Mouse (Mus musculus) ovary, adult 10 weeks (tissue): ENCODE results near the gene Rapsn. TPM values are rescaled to one million over a fixed set of nuclear protein-coding genes. Genes with fewer than 3 reads are reported as not detected.

Experiments
- polyA plus RNA-seq: library from polyadenylated mRNA; stranded (reverse); fragments of 350-450 nt; fragmentation: Illumina TruSeq; extraction: RNeasy Lipid Tissue Mini Kit (QIAGEN cat#74804); gene quantifications from one replicate; pipeline ENCODE4 v1.2.3, GENCODE M21; 2014

Gene Rapsn
- not detected for polyA plus RNA-seq

DNA sequence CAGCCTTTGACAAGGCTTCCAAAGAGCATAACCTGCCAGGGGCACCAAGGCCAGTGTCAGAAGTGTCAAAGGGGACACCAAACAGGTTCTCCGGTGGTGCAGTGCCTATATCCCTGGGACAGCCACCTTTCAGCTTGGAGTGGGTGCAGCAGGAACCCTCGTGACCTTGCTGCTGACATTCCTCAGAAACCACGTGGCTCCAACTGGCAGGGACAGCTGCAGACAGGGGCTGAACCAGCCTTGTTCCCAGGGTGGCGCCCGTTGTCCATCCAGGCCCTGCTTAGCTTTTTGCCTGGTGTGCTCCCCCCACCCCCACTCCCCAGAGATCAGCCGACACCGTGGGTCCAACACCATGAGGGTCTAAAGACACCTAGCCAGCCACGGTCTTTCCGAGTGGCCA, at the start of gene Rapsn:
TSS of gene Rapsn (plus strand) at position 236 of the 400 bp plus-strand sequence.

DNA sequence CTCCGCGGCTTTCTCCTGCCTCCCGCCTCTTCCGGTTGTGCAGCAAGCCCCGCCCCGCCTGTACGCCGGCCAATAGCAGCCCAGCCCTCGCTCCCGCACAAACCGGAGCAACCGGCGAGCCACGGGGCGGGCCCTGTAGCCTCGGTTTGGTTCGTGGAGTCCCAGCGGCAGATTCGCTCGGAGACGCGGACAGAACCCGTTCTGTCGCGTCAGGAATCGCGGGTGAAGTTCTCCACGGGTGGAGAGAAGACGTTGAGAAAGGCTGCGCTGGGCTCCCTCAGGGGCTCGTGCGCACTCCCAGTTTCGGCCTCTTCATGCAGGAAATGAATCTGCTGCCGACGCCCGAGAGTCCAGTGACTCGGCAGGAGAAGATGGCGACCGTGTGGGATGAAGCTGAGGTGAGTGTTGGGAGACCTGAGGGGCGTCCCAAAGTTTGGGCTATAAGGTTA, 18.5 kb downstream of the Rapsn start, which contains the start of gene Psmc3:
TSS of gene Psmc3 (plus strand) at position 76 of the 449 bp plus-strand sequence.

DNA sequence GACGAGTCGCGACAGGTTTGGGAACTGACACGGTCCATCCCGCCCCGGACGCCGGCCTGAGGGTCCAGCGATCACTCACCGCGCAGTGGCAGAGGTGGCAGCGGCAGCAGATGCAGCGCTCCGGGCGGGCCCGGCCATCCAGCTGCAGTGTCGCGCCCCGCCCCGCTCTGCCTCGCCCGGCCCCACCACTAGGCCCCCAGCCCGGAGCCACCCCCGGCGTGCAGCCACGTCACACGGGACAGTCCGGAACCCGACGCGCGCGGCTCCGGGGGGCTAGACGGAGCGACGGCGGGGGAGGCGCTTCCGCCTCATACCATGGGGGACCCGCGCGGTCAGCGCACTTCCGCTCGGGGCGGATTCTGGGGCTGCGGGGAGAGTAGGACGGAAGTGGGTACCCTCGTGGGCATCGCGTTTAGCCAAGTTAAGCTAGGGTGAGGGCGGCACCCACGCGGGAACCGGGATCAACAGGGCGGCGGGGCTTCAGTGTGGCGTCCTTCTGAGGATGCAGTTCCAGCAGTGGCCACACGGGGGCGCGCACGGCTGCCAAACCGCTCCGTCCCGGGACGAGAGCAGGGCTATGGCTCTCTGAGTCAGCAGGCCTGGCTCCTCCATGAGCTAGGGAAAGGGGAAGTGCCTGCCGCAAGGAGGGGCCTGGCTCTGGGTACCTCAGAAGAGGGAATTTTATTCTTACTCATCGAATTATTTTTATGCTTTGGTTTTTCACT, 34.8 kb downstream of the Rapsn start, which contains the start of gene Slc39a13:
TSS of gene Slc39a13 (minus strand) at position 342 of the 725 bp plus-strand sequence.

DNA sequence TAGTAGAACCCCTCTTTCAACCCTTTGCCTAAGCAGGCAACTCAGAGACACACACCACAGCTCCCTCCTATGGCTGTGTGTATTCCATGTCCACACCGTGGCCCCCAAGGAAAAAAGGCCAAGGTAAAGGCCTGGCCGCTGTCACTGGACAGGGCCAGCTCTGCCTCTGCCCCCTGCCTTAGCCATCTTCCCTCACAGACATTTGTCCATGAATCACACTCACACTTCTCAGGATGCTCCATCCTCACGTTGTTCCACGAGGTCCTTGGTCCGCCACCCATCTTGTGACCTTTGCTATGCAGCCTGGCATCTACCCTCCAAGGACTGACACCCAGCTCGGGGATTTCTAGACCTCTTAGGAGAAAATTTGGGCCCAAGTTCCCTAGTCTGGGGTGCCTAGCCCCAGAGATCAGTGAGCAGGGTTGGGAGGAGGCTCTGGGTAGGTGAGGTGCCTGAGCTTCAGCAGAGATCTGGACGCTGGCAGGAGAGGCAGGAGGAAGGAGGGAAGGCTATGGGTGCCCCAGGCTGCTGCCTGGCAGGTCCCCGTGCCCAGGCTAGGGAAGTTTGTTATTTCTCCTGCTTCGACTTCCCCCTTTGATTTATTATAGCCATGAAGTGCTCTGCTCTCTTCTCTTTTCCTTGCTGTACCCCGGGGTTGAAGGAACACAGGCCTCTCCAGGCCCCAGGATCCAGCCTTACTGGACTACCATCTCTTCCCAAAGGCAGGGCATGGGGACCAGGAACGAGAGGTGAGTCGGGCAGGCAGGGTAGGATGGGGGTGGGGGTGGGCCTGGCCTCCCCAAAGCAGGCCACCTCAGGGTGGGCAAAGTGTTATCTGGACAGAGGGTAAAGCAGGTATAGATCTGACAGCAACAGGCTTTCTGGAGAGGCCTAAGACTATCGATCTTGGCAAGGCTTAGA, 46.6 kb downstream of the Rapsn start, which contains the start of gene Spi1:
TSS of gene Spi1 (plus strand) at position 616 of the 921 bp plus-strand sequence.

Other genes with a start within 250 kb of the Rapsn start
- 297 TPM for gene Mtch2, start 188.5 kb upstream of the Rapsn start, polyA plus RNA-seq
- not detected for gene C1qtnf4, start 149.8 kb upstream of the Rapsn start, polyA plus RNA-seq
- 14.3 TPM for gene Kbtbd4, start 130.9 kb upstream of the Rapsn start, polyA plus RNA-seq
- gene Ndufs3, start 130.8 kb upstream of the Rapsn start, polyA plus RNA-seq: 128 TPM
- gene Celf1, start 95.2 kb upstream of the Rapsn start, polyA plus RNA-seq: 160 TPM
- gene Psmc3, start 18.4 kb downstream of the Rapsn start, polyA plus RNA-seq: 177 TPM
- gene Slc39a13, start 34.8 kb downstream of the Rapsn start, polyA plus RNA-seq: 2.9 TPM
- gene Spi1, start 46.8 kb downstream of the Rapsn start, polyA plus RNA-seq: 2.4 TPM
- gene Mybpc3, start 82.5 kb downstream of the Rapsn start, polyA plus RNA-seq: 0.63 TPM
- 2.8 TPM for gene Madd, start 148.2 kb downstream of the Rapsn start, polyA plus RNA-seq
- not detected for gene Nr1h3, start 167.2 kb downstream of the Rapsn start, polyA plus RNA-seq
- gene Acp2, start 167.3 kb downstream of the Rapsn start, polyA plus RNA-seq: 56.3 TPM
- 10.2 TPM for gene Ddb2, start 201.4 kb downstream of the Rapsn start, polyA plus RNA-seq
- 0.97 TPM for gene Pacsin3, start 220.3 kb downstream of the Rapsn start, polyA plus RNA-seq
- 19.5 TPM for gene Arfgap2, start 229.4 kb downstream of the Rapsn start, polyA plus RNA-seq